Mouse (Mus musculus) bone marrow, adult 2 months (tissue): Measurements from ENCODE around the gene Lnpk. TPM values are rescaled to one million over a fixed set of nuclear protein-coding genes. Genes with fewer than 3 reads are reported as not detected.

Experiments used
- H3K27ac ChIP-seq: fragments of 200-500 bp; 2 replicates; pipeline ENCODE4 v1.5.1; 2012; ENCODE audit warnings: low read depth, mild to moderate bottlenecking, control low read depth, inconsistent platforms, low read length; ENCODE audit not compliant: control insufficient read depth, poor library complexity, insufficient read depth
- H3K4me1 ChIP-seq: fragments of 200-500 bp; 2 replicates; pipeline ENCODE4 v1.6.1; 2011; ENCODE audit warnings: low read length; ENCODE audit not compliant: control insufficient read depth, insufficient read depth
- H3K4me3 ChIP-seq: fragments of 200-500 bp; replicated peaks from 2 replicates; pipeline ENCODE3; 2011; ENCODE audit warnings: mild to moderate bottlenecking, low read depth, low read length, control low read depth; ENCODE audit not compliant: control insufficient read depth
- CTCF ChIP-seq: fragments of 200-500 bp; IDR thresholded peaks from 2 replicates; pipeline ENCODE4 v1.5.1; 2011; ENCODE audit warnings: low read length, control low read depth; ENCODE audit not compliant: control insufficient read depth, insufficient read depth
- POLR2A ChIP-seq: fragments of 200-500 bp; IDR thresholded peaks from 2 replicates; pipeline ENCODE4 v1.6.1; 2011; ENCODE audit warnings: low read depth, mild to moderate bottlenecking, control low read depth, low read length, borderline replicate concordance; ENCODE audit not compliant: control insufficient read depth
- WGBS: fragments of 180-500 bp; shearing (Covaris S2); methylation state at CpG from one replicate; pipeline ENCODE4 v1.1.7; 2018; 5-methylcytosine and 5-hydroxymethylcytosine counted together
- polyA plus RNA-seq: library from polyadenylated mRNA; stranded (reverse); fragments of >200 nt; gene quantifications from 2 replicates; pipeline ENCODE4 v1.2.4, GENCODE M21; 2011; ENCODE audit warnings: low replicate concordance; ENCODE audit not compliant: missing spikeins, insufficient read depth, insufficient read length

Gene Lnpk
- polyA plus RNA-seq, 1 experiment = 14.2 TPM

- no peak overlapping the region for H3K27ac ChIP-seq
- H3K4me1 ChIP-seq = no peaks in the 10 kb centered on the region
- TF ChIP-seq CTCF = no peak
- no peak for TF ChIP-seq POLR2A
- 88% methylated on average over 2 of the region's 2 CpGs for WGBS
- no peak overlapping the region for H3K4me3 ChIP-seq
These were observed 30.9 kb downstream of the Lnpk start for GRCm38 (mm10) chr2:74548306-74548705.

- WGBS = 91% methylated on average over 5 of the region's 5 CpGs
- Histone ChIP-seq H3K4me1 (no peaks in the 10 kb centered on the region), H3K27ac (no peak overlapping the region), H3K4me3 (no peak overlapping the region)
- TF ChIP-seq POLR2A = no peak
These were observed 70.9 kb downstream of the Lnpk start for GRCm38 (mm10) chr2:74508302-74508701.

- no peak overlapping the region for H3K4me3 ChIP-seq
- WGBS = 56% methylated on average over 8 of the region's 8 CpGs
- no peak overlapping the region for H3K27ac ChIP-seq
- H3K4me1 ChIP-seq = no peaks in the 10 kb centered on the region
- TF ChIP-seq CTCF (no peak), POLR2A (no peak)
These were observed 72.8 kb downstream of the Lnpk start for GRCm38 (mm10) chr2:74506439-74506838.

GRCm38 (mm10) chr2:74500307-74500706 lies 78.9 kb downstream of the Lnpk start:
- TF ChIP-seq POLR2A (no peak), CTCF (no peak)
- Histone ChIP-seq H3K4me1 (no peaks in the 10 kb centered on the region), H3K4me3 (no peak overlapping the region), H3K27ac (no peak overlapping the region)
- WGBS = 70% methylated on average over 2 of the region's 2 CpGs

- Histone ChIP-seq H3K4me3 (no peak overlapping the region), H3K27ac (no peak overlapping the region), H3K4me1 (no peaks in the 10 kb centered on the region)
- 88% methylated on average over 5 of the region's 5 CpGs for WGBS
- TF ChIP-seq CTCF = no peak
- no peak for TF ChIP-seq POLR2A
These were observed 81.4 kb downstream of the Lnpk start for GRCm38 (mm10) chr2:74497851-74498250.

DNA sequence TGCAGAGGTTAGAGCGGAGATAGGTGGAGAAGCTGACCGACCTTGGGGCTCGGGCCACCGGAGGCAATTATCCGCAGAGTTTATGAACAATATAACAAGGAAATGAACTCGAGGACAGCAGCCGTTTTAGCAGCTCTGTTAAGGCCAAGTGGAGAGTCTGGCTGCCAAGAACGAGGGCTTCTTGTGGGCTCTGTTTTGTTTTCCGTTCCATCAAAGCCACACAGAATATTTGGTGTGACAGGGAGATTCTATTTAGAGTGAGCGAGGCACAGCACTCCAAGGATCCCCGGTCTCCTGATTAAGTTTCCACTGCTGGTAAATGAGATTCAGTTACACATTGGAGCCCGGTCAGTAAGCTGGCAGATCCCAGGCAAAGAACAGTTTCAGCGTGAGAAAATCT lies 87.8 kb downstream of the Lnpk start:
- Histone ChIP-seq H3K4me1 (no peaks in the 10 kb centered on the region), H3K4me3 (no peak overlapping the region), H3K27ac (no peak overlapping the region)
- whole genome bisulfite sequencing = 75% methylated on average over 13 of the region's 13 CpGs
- TF ChIP-seq CTCF (no peak), POLR2A (no peak)

DNA sequence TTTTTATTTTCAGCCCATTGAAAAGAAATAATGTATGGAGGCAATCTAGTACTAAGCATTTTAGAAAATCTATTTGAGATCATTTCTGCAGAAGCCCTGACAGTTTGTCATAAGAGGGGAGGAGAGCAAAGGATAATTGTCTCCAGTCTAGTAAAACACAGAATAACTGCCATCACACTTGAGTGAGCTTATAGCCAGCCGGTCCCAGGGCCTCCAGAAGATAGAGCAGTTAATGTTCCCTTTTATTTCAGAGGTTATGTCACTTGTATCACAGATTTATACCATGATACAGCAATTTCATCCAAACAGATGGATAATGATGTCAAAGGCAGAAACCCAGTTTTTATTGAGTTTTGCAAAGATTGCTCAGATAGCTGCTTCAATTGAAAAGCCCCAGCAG lies 89.0 kb downstream of the Lnpk start:
- 73% methylated on average over 1 of the region's 1 CpGs for WGBS
- no peaks in the 10 kb centered on the region for H3K4me1 ChIP-seq
- no peak for TF ChIP-seq POLR2A
- TF ChIP-seq CTCF = no peak
- no peak overlapping the region for H3K27ac ChIP-seq
- H3K4me3 ChIP-seq = no peak overlapping the region

DNA sequence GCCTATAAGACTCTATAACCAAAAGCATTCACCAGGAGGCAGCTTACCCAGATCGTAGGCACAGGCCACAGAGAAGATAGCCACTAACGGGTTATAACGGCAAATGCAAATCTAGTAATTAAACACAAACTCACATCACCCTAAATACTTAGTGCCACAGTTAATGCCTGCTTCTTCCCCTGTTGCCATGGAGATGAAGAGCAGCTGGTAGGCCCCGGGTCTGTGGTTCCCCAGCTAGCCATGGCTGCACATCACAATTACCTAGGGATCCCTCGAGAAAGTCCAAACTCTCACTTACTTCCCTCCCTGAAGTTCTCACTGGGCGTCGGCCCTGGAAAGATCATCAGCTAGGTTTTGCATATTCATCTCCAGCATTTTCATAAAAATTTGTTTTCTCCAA lies 90.8 kb downstream of the Lnpk start:
- Histone ChIP-seq H3K27ac (no peak overlapping the region), H3K4me1 (no peaks in the 10 kb centered on the region), H3K4me3 (no peak overlapping the region)
- WGBS = 78% methylated on average over 7 of the region's 7 CpGs
- TF ChIP-seq CTCF = no peak
- TF ChIP-seq POLR2A = no peak

GRCm38 (mm10) chr2:74482651-74483050 lies 96.6 kb downstream of the Lnpk start:
- H3K4me3 ChIP-seq = no peak overlapping the region
- WGBS = 64% methylated on average over 10 of the region's 10 CpGs
- no peak overlapping the region for H3K27ac ChIP-seq
- TF ChIP-seq CTCF = no peak
- TF ChIP-seq POLR2A = no peak
- no peaks in the 10 kb centered on the region for H3K4me1 ChIP-seq
